Mouse (Mus musculus): ENCODE data around the gene Ndufaf7.

DNA sequence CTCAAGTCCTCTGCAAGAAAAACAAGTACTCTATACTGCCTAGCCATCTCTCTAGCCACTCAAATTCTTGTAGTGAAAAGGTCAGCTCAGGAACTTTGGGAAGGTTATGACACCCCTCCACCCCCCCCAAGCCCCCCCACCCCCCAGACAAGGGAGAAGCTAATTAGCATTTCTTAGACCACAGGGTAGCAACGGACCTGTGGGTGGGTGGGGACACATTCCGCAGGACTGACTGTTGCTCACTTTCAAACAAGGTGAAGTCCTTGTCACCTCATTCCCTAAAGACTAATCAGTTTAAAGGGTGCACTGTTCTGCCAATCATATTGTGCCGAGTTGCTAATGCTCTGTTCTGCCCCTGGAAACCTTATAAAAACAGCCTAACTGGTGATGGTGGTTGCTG, 23.0 kb upstream of the Ndufaf7 start:
- TF ChIP-seq CTCF (IDR thresholded peaks at IDR 0.05; ENCODE audit: low read depth, low read length) (no peak), POLR2A (IDR thresholded peaks at IDR 0.05; ENCODE audit: borderline replicate concordance, low read depth, low read length) (no peak)

All from bone marrow macrophage, adult 2 months (primary cell).